Mouse (Mus musculus) ES-E14 (cell line): ENCODE measurements at regions not wholly inside any gene's neighbourhood (a gene's known extent, or its start where the extent isn't known, plus 50 kb on each side); places are given as distances from the start of the nearest gene placed in this dataset.
A peak's percentile ranks its signal among the peaks of the same experiment; 100 is the strongest.

Experiments used
- DNase-seq: peaks from one replicate; pipeline ENCODE4 v3.0.0-alpha.2; 2013; ENCODE audit warnings: low read depth, low spot score
- H3K27ac ChIP-seq: 2 replicates; pipeline ENCODE4 v1.5.1; 2012; ENCODE audit warnings: low read depth, mild to moderate bottlenecking, low read length, moderate library complexity, mixed read lengths; ENCODE audit not compliant: poor library complexity, insufficient read depth, severe bottlenecking
- H3K36me3 ChIP-seq: 2 replicates; pipeline ENCODE4 v1.6.1; 2012; ENCODE audit warnings: mild to moderate bottlenecking, low read length, moderate library complexity, mixed read lengths; ENCODE audit not compliant: control insufficient read depth, poor library complexity, insufficient read depth, severe bottlenecking
- H3K4me1 ChIP-seq, 2 experiments: fragments of 150-350 bp in 1 of 2; sonication (generic) in 1 of 2; 2 replicates each; pipeline ENCODE4 v1.6.1; 2012; ENCODE audit warnings: low read length in 2 of 2, mild to moderate bottlenecking in 1 of 2, mixed read lengths in 1 of 2; ENCODE audit not compliant: control insufficient read depth in 2 of 2, insufficient read depth in 2 of 2, poor library complexity in 1 of 2
- H3K4me3 ChIP-seq, 2 experiments: fragments of 150-350 bp in 1 of 2; sonication (generic) in 1 of 2; 2 replicates each; pipeline ENCODE4 v1.5.1; 2012; ENCODE audit warnings: low read length in 2 of 2, low read depth in 1 of 2, mild to moderate bottlenecking in 1 of 2, mixed read lengths in 1 of 2; ENCODE audit not compliant: insufficient read depth in 1 of 2, poor library complexity in 1 of 2, severe bottlenecking in 1 of 2
- H3K9ac ChIP-seq: 2 replicates; pipeline ENCODE4 v1.6.1; 2012; ENCODE audit warnings: low read depth, mild to moderate bottlenecking, low read length, mixed read lengths; ENCODE audit not compliant: poor library complexity, insufficient read depth, severe bottlenecking
- H3K9me3 ChIP-seq: fragments of 150-350 bp; sonication (generic); 2 replicates; pipeline ENCODE4 v1.6.1; 2012; ENCODE audit warnings: low read depth, mild to moderate bottlenecking, low read length; ENCODE audit not compliant: control insufficient read depth, insufficient read depth
- CHD2 ChIP-seq: IDR thresholded peaks from 2 replicates; pipeline ENCODE4 v1.6.1; 2014; ENCODE audit warnings: mild to moderate bottlenecking, low read depth, low read length, inconsistent platforms
- HCFC1 ChIP-seq: IDR thresholded peaks from 2 replicates; pipeline ENCODE4 v1.6.1; 2012; ENCODE audit warnings: low read length, inconsistent platforms, borderline replicate concordance; ENCODE audit not compliant: insufficient read depth
- MAFK ChIP-seq: IDR thresholded peaks from 2 replicates; pipeline ENCODE4 v1.6.1; 2014; ENCODE audit warnings: mild to moderate bottlenecking, low read depth, low read length, inconsistent platforms; ENCODE audit not compliant: insufficient read depth
- ZC3H11A ChIP-seq: IDR thresholded peaks from 2 replicates; pipeline ENCODE4 v1.6.1; 2012; ENCODE audit warnings: low read depth, mild to moderate bottlenecking, inconsistent platforms, low read length, borderline replicate concordance
- ZNF384 ChIP-seq: IDR thresholded peaks from 2 replicates; pipeline ENCODE4 v1.6.1; 2012; ENCODE audit warnings: low read depth, low read length, inconsistent platforms
- in situ Hi-C, 2 experiments: fragments of 600-800 bp; cut with MboI; formaldehyde crosslinking; loops; one replicate each; pipeline ENCODE4 v1.15.1; 2025; ENCODE audit warnings: low sequenced_read_pairs in 2 of 2, inconsistent platforms in 1 of 2; ENCODE audit not compliant: unreplicated experiment in 2 of 2

- H3K9me3 ChIP-seq: no peaks in the 10 kb centered on the region
- no peak overlapping the region for H3K9ac ChIP-seq
- TF ChIP-seq MAFK: no peak
- H3K27ac ChIP-seq: no peak overlapping the region
- in situ Hi-C loops: no loop called here
- DNase-seq: no peak
- no peaks in the 10 kb centered on the region for H3K4me1 ChIP-seq
- no peak overlapping the region for H3K4me3 ChIP-seq
- H3K36me3 ChIP-seq: no peaks in the 10 kb centered on the region
Measured at GRCm38 (mm10) chr15:21988676-21989075, 560.1 kb upstream of the Cdh18 start.

- DNase-seq: no peak
- TF ChIP-seq ZNF384 (no peak), HCFC1 (no peak), MAFK (no peak), ZC3H11A (no peak), CHD2 (no peak)
- H3K4me3 ChIP-seq: no peak overlapping the region
- peak overlapping the region; percentile 10; the same call in 1 of the 2 replicates for H3K27ac ChIP-seq
- H3K9me3 ChIP-seq: no peaks in the 10 kb centered on the region
- no peaks in the 10 kb centered on the region for H3K36me3 ChIP-seq
- in situ Hi-C loops: no loop called here
- no peak overlapping the region for H3K9ac ChIP-seq
- no peaks in the 10 kb centered on the region for H3K4me1 ChIP-seq
Measured at GRCm38 (mm10) chr15:21993309-21993708, 555.5 kb upstream of the Cdh18 start.

DNA sequence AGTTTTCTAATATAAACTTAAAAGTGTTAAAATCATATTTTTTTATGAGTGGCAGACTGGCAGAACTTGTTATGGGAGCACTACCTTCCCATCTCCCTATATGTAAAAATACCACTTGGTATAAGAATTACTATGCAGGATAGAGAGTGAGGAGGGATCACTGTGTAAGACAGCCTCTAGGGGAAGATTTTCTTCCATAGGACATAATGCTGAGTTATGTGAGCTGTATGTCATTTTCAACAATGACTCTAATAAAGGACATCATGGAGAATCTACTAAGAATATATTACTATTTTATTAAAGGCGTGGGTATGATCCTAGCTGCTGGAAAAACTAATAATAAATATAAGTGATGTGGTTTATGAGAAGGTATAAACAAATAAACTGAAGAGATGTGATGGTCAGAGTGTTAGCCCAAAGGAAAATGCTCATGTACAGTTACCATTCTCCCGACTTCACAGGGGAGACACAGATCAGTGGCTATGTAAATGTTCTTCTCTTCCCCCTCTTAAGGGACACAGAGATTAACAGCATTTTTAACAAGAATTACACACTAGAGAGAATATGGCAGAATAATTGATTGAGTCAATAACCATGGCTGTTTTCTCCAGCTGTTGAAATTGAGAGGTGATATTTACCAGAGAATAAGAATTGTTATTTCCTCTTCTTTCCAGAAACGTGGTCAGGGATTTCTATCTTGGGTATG lies 553.5 kb upstream of the Cdh18 start:
- TF ChIP-seq HCFC1 (no peak), ZC3H11A (no peak), ZNF384 (no peak), MAFK (no peak), CHD2 (no peak)

DNA sequence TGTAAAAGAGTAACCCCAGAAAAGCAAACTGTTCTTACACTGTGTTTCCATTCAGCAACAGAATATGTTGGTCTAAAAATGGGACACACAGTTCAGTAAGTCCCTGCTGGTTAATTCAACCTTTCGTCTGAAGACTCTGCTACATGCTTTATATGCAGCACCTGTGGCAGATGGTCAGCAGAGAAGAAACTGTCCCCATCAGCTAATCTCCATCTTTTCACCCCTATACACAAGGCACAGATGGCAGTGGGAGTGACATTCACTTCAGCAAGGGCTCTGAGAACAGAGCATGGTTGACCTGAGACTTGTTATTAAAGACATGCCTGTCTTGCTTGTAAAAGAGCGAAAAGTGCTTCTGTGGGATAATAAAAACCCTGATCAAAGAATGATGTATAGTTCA lies 528.8 kb upstream of the Cdh18 start:
- Histone ChIP-seq H3K36me3 (no peaks in the 10 kb centered on the region), H3K4me3 (no peak overlapping the region), H3K4me1 (no peaks in the 10 kb centered on the region), H3K9me3 (no peaks in the 10 kb centered on the region), H3K27ac (no peak overlapping the region), H3K9ac (no peak overlapping the region)
- TF ChIP-seq ZC3H11A: no peak
- no peak for TF ChIP-seq ZNF384
- TF ChIP-seq MAFK: no peak
- TF ChIP-seq HCFC1: no peak
- TF ChIP-seq CHD2: no peak
- no peak for DNase-seq
- in situ Hi-C loops: no loop called here

More for the DNA sequence above, 553.5 kb upstream of the Cdh18 start:
- H3K9me3 ChIP-seq: no peaks in the 10 kb centered on the region
- no peak overlapping the region for H3K27ac ChIP-seq
- in situ Hi-C loops: no loop called here
- no peaks in the 10 kb centered on the region for H3K36me3 ChIP-seq
- DNase-seq: no peak
- no peak overlapping the region for H3K9ac ChIP-seq
- H3K4me3 ChIP-seq: no peak overlapping the region
- no peaks in the 10 kb centered on the region for H3K4me1 ChIP-seq

DNA sequence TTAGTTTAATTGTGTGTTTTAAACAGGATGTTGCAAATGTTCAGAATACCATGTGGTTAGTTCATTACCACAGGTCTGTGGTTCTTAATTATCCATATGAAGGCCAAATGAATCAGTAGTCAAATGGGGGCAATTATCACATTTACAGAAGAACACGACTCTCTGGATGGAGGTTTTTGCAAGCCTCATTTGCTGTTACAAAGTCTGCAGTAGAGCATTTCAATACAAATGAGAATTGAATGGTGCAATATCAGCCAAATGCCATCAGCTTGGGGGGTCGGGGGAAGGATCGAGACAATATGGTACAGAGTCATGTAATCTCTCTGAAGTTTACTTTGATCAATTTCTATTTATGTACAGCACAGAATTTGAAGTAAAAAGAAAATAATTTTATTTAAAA lies 518.6 kb upstream of the Cdh18 start:
- H3K4me3 ChIP-seq: no peak overlapping the region
- no peak for TF ChIP-seq ZC3H11A
- TF ChIP-seq HCFC1: no peak
- TF ChIP-seq MAFK: no peak
- no peak for TF ChIP-seq ZNF384
- no peak for TF ChIP-seq CHD2
- no peaks in the 10 kb centered on the region for H3K4me1 ChIP-seq
- in situ Hi-C loops: no loop called here
- no peak for DNase-seq
- no peak overlapping the region for H3K27ac ChIP-seq
- H3K9me3 ChIP-seq: no peaks in the 10 kb centered on the region
- H3K9ac ChIP-seq: no peak overlapping the region
- no peaks in the 10 kb centered on the region for H3K36me3 ChIP-seq
